Mouse (Mus musculus) olfactory bulb, adult 2 months (tissue): ENCODE results near the gene Phox2b. TPM values are rescaled to one million over a fixed set of nuclear protein-coding genes. Genes with fewer than 3 reads are reported as not detected.

Experiments
- H3K27ac ChIP-seq: fragments of 200-500 bp; 2 replicates; pipeline ENCODE4 v1.5.1; 2012; ENCODE audit warnings: low read depth, low read length; ENCODE audit not compliant: insufficient read depth
- H3K4me1 ChIP-seq: fragments of 200-500 bp; 2 replicates; pipeline ENCODE4 v1.6.1; 2012; ENCODE audit warnings: low read length; ENCODE audit not compliant: control insufficient read depth, insufficient read depth
- H3K4me3 ChIP-seq: fragments of 200-500 bp; 2 replicates; pipeline ENCODE4 v1.5.1; 2012; ENCODE audit warnings: mild to moderate bottlenecking, low read depth, low read length, moderate library complexity; ENCODE audit not compliant: insufficient read depth
- CTCF ChIP-seq: fragments of 200-500 bp; IDR thresholded peaks from 2 replicates; pipeline ENCODE4 v1.5.1; 2012; ENCODE audit warnings: low read depth, mild to moderate bottlenecking, low read length, moderate library complexity; ENCODE audit not compliant: insufficient read depth
- POLR2A ChIP-seq: fragments of 200-500 bp; IDR thresholded peaks from 2 replicates; pipeline ENCODE4 v1.6.1; 2012; ENCODE audit warnings: mild to moderate bottlenecking, low read depth, low read length, moderate library complexity; ENCODE audit not compliant: insufficient read depth
- WGBS: fragments of 180-500 bp; shearing (Covaris S2); methylation state at CpG from one replicate; pipeline ENCODE4 v1.1.7; 2018; 5-methylcytosine and 5-hydroxymethylcytosine counted together
- polyA plus RNA-seq: library from polyadenylated mRNA; stranded (reverse); fragments of >200 nt; gene quantifications from 2 replicates; pipeline ENCODE4 v1.2.4, GENCODE M21; 2012; ENCODE audit warnings: low replicate concordance; ENCODE audit not compliant: missing spikeins, insufficient read depth, insufficient read length

Phox2b gene
- polyA plus RNA-seq, 1 experiment = not detected

DNA sequence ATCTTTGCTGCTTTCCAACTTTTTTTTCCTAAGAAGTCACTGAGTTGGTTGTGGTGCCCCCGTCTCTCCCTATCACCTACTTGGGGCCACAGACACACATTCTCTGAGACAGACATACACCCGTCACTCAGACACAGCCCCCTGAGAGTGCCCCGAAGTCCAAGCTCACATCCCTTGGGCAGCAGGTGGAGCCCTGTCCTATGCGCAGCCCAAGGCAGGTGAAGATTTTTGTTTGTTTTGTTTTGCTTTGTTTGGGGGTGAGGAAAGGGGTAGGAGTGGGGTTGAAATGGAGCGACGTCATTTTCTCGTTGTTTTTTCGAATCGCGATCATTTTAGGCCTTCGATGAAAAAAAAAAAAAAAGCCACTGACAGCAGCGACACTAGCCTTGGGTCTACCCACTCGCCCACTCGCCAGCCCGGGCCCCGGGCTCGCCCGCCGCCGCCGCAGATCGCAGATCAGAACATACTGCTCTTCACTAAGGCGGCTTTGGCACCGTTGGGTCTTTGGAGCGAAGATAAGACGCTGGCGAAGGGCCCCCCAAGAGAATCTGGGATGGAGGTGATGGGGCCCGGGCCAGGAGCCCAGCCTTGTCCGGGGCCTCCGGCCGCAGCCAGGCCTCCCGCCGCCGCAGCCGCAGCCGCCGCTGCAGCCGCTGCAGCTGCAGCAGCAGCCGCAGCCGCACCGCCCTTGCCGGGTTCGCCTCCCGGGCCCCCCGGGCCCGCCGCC, 3.3 kb downstream of the Phox2b start:
- Histone ChIP-seq H3K4me1 (no peaks in the 10 kb centered on the region), H3K27ac (no peak overlapping the region), H3K4me3 (no peak overlapping the region)
- 2% methylated on average over 45 of the region's 47 CpGs for WGBS
- TF ChIP-seq POLR2A = no peak
- no peak for TF ChIP-seq CTCF

DNA sequence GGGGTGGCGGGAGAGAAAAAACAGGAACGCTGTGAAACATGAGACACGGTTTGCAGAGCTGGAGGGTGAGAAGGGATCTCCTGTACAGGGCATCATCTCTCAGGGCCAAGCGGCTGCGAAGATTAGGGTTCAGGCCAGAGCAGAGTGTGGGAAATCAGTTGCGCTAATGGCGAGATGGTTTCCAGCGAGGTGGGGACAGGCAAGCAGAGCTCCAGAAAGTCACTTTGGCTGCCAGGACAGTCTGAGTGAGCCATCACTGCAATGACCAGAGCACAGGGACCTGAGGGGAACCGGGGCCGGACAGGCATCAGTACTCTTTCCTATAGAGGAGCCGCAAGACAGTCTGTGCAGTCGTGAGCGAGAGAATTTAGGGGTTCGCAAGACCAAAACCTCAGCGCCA, 3.9 kb downstream of the Phox2b start:
- no peak overlapping the region for H3K27ac ChIP-seq
- TF ChIP-seq CTCF = no peak
- no peak for TF ChIP-seq POLR2A
- no peaks in the 10 kb centered on the region for H3K4me1 ChIP-seq
- no peak overlapping the region for H3K4me3 ChIP-seq
- WGBS = 8% methylated on average over 15 of the region's 15 CpGs

DNA sequence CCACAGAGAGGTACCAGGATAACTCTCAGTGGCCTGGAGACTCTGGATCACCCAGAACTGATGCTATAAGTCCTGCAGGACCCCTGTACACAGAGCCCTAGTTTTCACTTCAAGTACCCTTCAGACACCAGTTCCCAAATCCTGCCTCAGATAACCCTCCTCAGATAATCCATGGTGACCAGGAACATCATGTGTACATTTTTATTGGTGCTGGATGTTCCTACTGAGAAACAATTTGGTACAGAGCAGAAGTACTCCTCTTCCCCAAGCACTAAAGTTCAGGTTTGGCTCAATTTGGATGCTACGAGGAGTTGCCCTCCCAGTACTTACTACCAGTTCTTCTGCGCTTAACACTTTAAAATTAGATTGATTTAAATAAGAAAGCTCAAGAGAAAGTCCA, 5.1 kb downstream of the Phox2b start:
- Histone ChIP-seq H3K4me1 (no peaks in the 10 kb centered on the region), H3K4me3 (no peak overlapping the region), H3K27ac (no peak overlapping the region)
- no peak for TF ChIP-seq POLR2A
- no peak for TF ChIP-seq CTCF
- 29% methylated on average over 2 of the region's 2 CpGs for WGBS

DNA sequence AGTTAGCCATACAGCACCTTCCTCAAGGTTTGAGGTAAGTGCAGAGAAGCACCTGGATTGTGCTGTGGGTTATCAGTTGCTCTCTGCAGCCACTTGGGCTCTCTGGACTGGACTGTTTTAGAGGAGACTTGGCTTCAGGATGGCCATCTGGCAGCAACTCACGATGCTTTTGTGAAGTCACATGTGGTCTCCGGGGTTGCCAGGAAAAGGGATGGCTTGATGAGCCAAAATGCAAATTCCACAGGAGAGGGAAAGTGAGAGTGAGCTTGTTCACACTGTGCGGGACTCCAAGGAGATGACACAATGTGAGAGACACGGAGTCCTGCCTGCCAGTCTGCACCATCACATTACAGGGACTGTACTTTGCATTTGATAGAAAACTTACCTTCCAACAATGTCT, 7.3 kb downstream of the Phox2b start:
- Histone ChIP-seq H3K27ac (no peak overlapping the region), H3K4me1 (no peaks in the 10 kb centered on the region), H3K4me3 (no peak overlapping the region)
- TF ChIP-seq CTCF = no peak
- no peak for TF ChIP-seq POLR2A
- 12% methylated on average over 4 of the region's 4 CpGs for WGBS

DNA sequence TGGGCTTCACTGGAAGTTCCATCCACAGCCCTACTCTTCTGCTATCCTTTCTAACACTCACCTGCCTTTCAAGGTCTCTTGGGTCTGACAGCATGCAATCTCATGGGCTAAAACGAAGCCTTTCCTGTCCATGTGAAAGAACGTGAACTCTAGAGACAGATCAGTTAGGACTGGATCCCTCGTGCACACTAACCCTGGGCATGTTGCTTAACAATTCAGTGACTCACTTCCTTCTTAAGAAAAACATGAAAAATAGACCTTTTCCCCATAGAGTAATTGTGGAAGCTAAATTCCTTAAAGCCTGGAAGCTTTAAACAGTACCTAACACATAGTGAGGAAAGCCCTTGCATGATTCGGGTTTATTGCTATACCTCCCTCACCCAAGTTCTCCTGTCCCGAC, 8.2 kb downstream of the Phox2b start:
- Histone ChIP-seq H3K27ac (no peak overlapping the region), H3K4me3 (no peak overlapping the region), H3K4me1 (no peaks in the 10 kb centered on the region)
- TF ChIP-seq POLR2A (no peak), CTCF (no peak)
- WGBS = 80% methylated on average over 5 of the region's 5 CpGs

DNA sequence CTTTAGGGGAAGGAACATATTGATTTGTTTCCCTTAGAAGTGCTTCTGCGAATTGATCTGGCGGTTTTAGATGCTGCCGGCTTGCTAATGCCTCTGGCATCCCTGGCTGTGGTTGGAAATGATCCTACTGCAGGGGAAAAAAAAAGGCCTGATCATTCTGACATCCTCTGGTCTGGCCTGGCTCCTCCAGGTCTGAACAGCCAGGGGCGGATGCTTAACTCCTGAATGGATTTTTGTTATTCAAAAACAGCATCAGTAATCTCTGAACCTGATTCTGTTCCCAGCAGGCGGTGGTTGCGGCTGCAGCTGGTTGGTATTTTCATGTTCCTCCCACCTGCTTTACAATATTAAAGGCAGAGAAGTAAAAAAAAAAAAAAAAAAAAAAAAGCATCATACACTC, 16.0 kb downstream of the Phox2b start:
- Histone ChIP-seq H3K4me3 (no peak overlapping the region), H3K4me1 (no peaks in the 10 kb centered on the region), H3K27ac (no peak overlapping the region)
- WGBS = 62% methylated on average over 6 of the region's 6 CpGs
- no peak for TF ChIP-seq CTCF
- no peak for TF ChIP-seq POLR2A

DNA sequence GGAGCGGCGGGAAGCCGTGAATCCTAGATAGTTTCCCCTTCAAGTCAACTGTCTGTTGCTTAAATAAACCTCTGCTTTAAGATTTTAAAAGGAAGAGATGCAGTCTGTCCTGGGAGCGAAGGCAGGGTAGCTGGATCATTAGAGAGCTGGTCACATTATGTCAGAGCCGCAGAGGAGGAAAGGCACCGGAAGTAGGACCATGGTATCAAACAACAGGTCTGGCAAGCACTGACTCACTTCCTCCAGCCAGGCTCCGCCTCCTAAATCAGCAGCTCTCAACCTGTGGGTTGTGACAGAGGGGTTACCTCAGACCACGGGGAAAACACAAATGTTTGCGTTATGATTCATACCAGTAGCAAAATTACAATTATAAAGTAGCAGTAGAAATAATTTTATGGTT, 35.5 kb downstream of the Phox2b start:
- 87% methylated on average over 9 of the region's 9 CpGs for WGBS
- H3K4me3 ChIP-seq = no peak overlapping the region
- no peak for TF ChIP-seq CTCF
- no peak for TF ChIP-seq POLR2A
- 0 out of 2 replicates have a peak, but pooled peaks cover 2% of the 10 kb centered on the region for H3K4me1 ChIP-seq
- H3K27ac ChIP-seq = no peak overlapping the region

DNA sequence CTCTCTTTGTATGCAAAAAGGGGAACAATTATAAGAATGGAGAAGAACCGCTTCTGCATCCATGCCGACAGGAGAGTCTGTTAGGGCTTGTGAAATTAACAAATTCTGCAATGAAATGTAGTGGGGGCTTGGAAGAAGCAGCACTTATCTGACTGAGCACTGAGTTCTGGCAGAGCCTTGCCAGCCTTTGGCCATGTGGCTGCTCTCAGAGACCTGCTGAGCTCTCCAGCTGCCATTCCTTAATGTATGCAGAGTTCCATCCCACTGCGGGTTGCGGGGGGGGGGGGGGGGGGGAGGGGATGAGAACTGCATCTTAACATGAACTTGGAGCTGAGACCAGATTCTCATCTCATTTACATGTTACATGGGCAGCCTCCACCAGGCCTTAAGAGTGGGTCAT, 38.6 kb downstream of the Phox2b start:
- H3K27ac ChIP-seq = no peak overlapping the region
- 22% methylated on average over 4 of the region's 4 CpGs for WGBS
- TF ChIP-seq POLR2A = no peak
- no peak overlapping the region for H3K4me3 ChIP-seq
- H3K4me1 ChIP-seq = 0 out of 2 replicates have a peak, but pooled peaks cover 2% of the 10 kb centered on the region

DNA sequence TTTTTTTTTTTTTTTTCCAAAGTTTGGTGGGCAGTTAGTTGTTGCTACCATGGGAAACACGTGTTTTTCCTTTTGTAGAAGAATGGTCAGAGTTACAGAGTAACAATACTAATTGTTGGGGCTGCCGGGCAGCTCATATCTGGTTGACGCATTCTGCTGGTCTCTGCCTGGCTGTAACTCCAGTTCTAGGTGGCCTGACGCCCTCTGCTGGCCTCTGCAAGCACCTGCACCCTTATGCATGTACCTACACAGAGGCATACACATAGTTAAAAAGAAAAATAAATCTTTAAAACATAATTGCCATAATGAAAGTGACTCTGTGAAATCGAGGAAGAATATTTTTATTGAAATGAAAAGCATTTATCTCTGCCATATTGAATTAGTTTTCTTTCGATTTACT, 41.3 kb downstream of the Phox2b start:
- no peak overlapping the region for H3K4me3 ChIP-seq
- TF ChIP-seq CTCF (no peak), POLR2A (no peak)
- 88% methylated on average over 6 of the region's 6 CpGs for WGBS
- 0 out of 2 replicates have a peak, but pooled peaks cover 2% of the 10 kb centered on the region for H3K4me1 ChIP-seq
- H3K27ac ChIP-seq = no peak overlapping the region
